Mouse (Mus musculus) myocyte (in vitro differentiated cells): ENCODE measurements at regions not wholly inside any gene's neighbourhood (a gene's known extent, or its start where the extent isn't known, plus 50 kb on each side); places are given as distances from the start of the nearest gene placed in this dataset.

ENCODE experiments used
- H3K27me3 ChIP-seq: one replicate; pipeline ENCODE4 v1.6.1; 2011; ENCODE audit not compliant: control insufficient read depth, insufficient read depth, insufficient read length
- H3K36me3 ChIP-seq: one replicate; pipeline ENCODE4 v1.6.1; 2011; ENCODE audit not compliant: control insufficient read depth, insufficient read depth
- H3K4me2 ChIP-seq: one replicate; pipeline ENCODE4 v1.6.1; 2011; ENCODE audit warnings: low read depth, control low read depth
- H3K4me3 ChIP-seq: one replicate; pipeline ENCODE4 v1.5.1; 2011; ENCODE audit warnings: mild to moderate bottlenecking, control low read depth, moderate library complexity
- H3K79me2 ChIP-seq: one replicate; pipeline ENCODE4 v1.6.1; 2011; ENCODE audit not compliant: control insufficient read depth, insufficient read depth
- H3ac ChIP-seq: one replicate; pipeline ENCODE4 v1.6.1; 2011; ENCODE audit not compliant: control insufficient read depth, insufficient read length
- CEBPB ChIP-seq: IDR thresholded peaks from 2 replicates; pipeline ENCODE4 v1.6.1; 2011; ENCODE audit warnings: mild to moderate bottlenecking, moderate library complexity; ENCODE audit not compliant: poor library complexity, insufficient read depth, severe bottlenecking
- E2F4 ChIP-seq: IDR thresholded peaks from one replicate; pipeline ENCODE4 v1.6.1; 2011; ENCODE audit warnings: mild to moderate bottlenecking, control low read depth, moderate library complexity; ENCODE audit not compliant: insufficient read depth
- MAX ChIP-seq: IDR thresholded peaks from one replicate; pipeline ENCODE4 v1.6.1; 2011; ENCODE audit warnings: low read depth, mild to moderate bottlenecking, control low read depth
- MYOD1 ChIP-seq, 3 experiments: IDR thresholded peaks; one replicate each; pipeline ENCODE4 v1.6.1; 2011; ENCODE audit warnings: control low read depth in 2 of 3, low read depth in 2 of 3, mild to moderate bottlenecking in 2 of 3, moderate library complexity in 1 of 3; ENCODE audit not compliant: insufficient read length in 2 of 3, control insufficient read depth in 1 of 3
- MYOG ChIP-seq, 3 experiments: IDR thresholded peaks; one replicate each; pipeline ENCODE4 v1.6.1; 2011; ENCODE audit warnings: control low read depth in 2 of 3, low read depth in 2 of 3, mild to moderate bottlenecking in 2 of 3; ENCODE audit not compliant: insufficient read length in 2 of 3, control insufficient read depth in 1 of 3, insufficient read depth in 1 of 3
- POLR2A ChIP-seq: IDR thresholded peaks from one replicate; pipeline ENCODE4 v1.6.1; 2011; ENCODE audit warnings: low read depth, mild to moderate bottlenecking, control low read depth, moderate library complexity; ENCODE audit not compliant: insufficient read length
- POLR2AphosphoS2 ChIP-seq: IDR thresholded peaks from one replicate; pipeline ENCODE4 v1.6.1; 2011; ENCODE audit warnings: low read depth, control low read depth; ENCODE audit not compliant: insufficient read length
- REST ChIP-seq: IDR thresholded peaks from one replicate; pipeline ENCODE4 v1.6.1; 2011; ENCODE audit warnings: mild to moderate bottlenecking, control low read depth, moderate library complexity; ENCODE audit not compliant: insufficient read depth, insufficient read length
- SRF ChIP-seq: IDR thresholded peaks from one replicate; pipeline ENCODE4 v1.6.1; 2011; ENCODE audit warnings: low read depth; ENCODE audit not compliant: control insufficient read depth, insufficient read length
- TCF12 ChIP-seq: IDR thresholded peaks from one replicate; pipeline ENCODE4 v1.6.1; 2011; ENCODE audit warnings: mild to moderate bottlenecking, control low read depth; ENCODE audit not compliant: poor library complexity, insufficient read depth, severe bottlenecking
- TCF3 ChIP-seq: IDR thresholded peaks from one replicate; pipeline ENCODE4 v1.6.1; 2011; ENCODE audit warnings: low read depth, control low read depth; ENCODE audit not compliant: insufficient read length
- USF1 ChIP-seq: IDR thresholded peaks from one replicate; pipeline ENCODE4 v1.6.1; 2011; ENCODE audit warnings: low read depth, mild to moderate bottlenecking, control low read depth, moderate library complexity

GRCm38 (mm10) chr2:17830216-17830615 is 99.0 kb upstream of the Nebl start:
- H3K79me2 ChIP-seq, result no peaks in the 10 kb centered on the region
- H3K36me3 ChIP-seq, result no peaks in the 10 kb centered on the region
- H3K4me3 ChIP-seq, result no peak overlapping the region
- no peak overlapping the region for H3K4me2 ChIP-seq
- H3ac ChIP-seq, result no peak overlapping the region
- TF ChIP-seq REST, result no peak
- TF ChIP-seq MYOG (IDR thresholded peaks at IDR 0.05; ENCODE audit: control insufficient read depth in 1 of 3, insufficient read depth in 1 of 3, insufficient read length in 2 of 3, low read depth in 2 of 3), result no peak
- no peak for TF ChIP-seq POLR2AphosphoS2
- TF ChIP-seq CEBPB, result no peak
- no peak for TF ChIP-seq SRF
- TF ChIP-seq TCF12, result no peak
- no peak for TF ChIP-seq E2F4
- TF ChIP-seq MAX, result no peak
- no peak for TF ChIP-seq USF1
- H3K27me3 ChIP-seq, result no peaks in the 10 kb centered on the region

- Histone ChIP-seq H3K4me3 (no peak overlapping the region), H3ac (no peak overlapping the region), H3K27me3 (no peaks in the 10 kb centered on the region), H3K4me2 (no peak overlapping the region), H3K36me3 (no peaks in the 10 kb centered on the region), H3K79me2 (no peaks in the 10 kb centered on the region)
- TF ChIP-seq MAX, result no peak
- no peak for TF ChIP-seq SRF
- no peak for TF ChIP-seq TCF12
- TF ChIP-seq E2F4, result no peak
- no peak for TF ChIP-seq POLR2AphosphoS2
- TF ChIP-seq REST, result no peak
- TF ChIP-seq USF1, result no peak
- no peak for TF ChIP-seq TCF3
- TF ChIP-seq POLR2A, result no peak
- no peak for TF ChIP-seq MYOD1 (IDR thresholded peaks at IDR 0.05; ENCODE audit: control insufficient read depth in 1 of 3, insufficient read length in 2 of 3, low read depth in 2 of 3)
- no peak for TF ChIP-seq CEBPB
- TF ChIP-seq MYOG (IDR thresholded peaks at IDR 0.05; ENCODE audit: control insufficient read depth in 1 of 3, insufficient read depth in 1 of 3, insufficient read length in 2 of 3, low read depth in 2 of 3), result no peak
These were observed 94.0 kb upstream of the Nebl start for GRCm38 (mm10) chr2:17825271-17825670.

- no peak overlapping the region for H3ac ChIP-seq
These were observed 92.9 kb upstream of the Nebl start for GRCm38 (mm10) chr2:17824176-17824575.

DNA sequence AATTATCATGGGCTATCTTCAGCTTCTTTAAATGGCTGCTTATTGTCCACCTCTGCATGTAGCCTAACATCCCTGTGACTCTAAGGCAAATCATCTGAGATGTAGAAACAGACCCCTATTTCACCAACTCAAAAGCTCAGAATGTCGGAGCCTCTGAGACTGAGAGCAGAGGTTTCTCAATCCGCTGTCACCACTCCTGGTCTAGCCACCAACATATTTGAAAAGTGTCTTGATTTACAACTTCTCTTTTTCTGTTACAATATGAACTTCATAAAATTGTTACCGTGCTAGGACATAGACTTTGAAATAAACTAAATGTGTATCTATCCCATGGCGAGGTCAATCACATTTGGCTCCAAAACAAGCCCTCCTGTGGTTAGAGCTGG is 91.3 kb upstream of the Nebl start:
- H3K4me2 ChIP-seq, result no peak overlapping the region
- H3K27me3 ChIP-seq, result no peaks in the 10 kb centered on the region
- H3K4me3 ChIP-seq, result no peak overlapping the region
- H3K79me2 ChIP-seq, result no peaks in the 10 kb centered on the region
- no peaks in the 10 kb centered on the region for H3K36me3 ChIP-seq
- H3ac ChIP-seq, result no peak overlapping the region
- no peak for TF ChIP-seq TCF12
- no peak for TF ChIP-seq E2F4
- no peak for TF ChIP-seq MAX
- TF ChIP-seq MYOD1 (IDR thresholded peaks at IDR 0.05; ENCODE audit: control insufficient read depth in 1 of 3, insufficient read length in 2 of 3, low read depth in 2 of 3), result no peak
- TF ChIP-seq POLR2AphosphoS2, result no peak
- no peak for TF ChIP-seq REST
- no peak for TF ChIP-seq POLR2A
- TF ChIP-seq SRF, result no peak

More at GRCm38 (mm10) chr2:17824176-17824575, 92.9 kb upstream of the Nebl start:
- H3K4me2 ChIP-seq, result no peak overlapping the region
- no peak overlapping the region for H3K4me3 ChIP-seq
- no peaks in the 10 kb centered on the region for H3K36me3 ChIP-seq
- no peaks in the 10 kb centered on the region for H3K79me2 ChIP-seq
- TF ChIP-seq CEBPB (no peak), SRF (no peak), REST (no peak), POLR2A (no peak), MYOD1 (IDR thresholded peaks at IDR 0.05; ENCODE audit: control insufficient read depth in 1 of 3, insufficient read length in 2 of 3, low read depth in 2 of 3) (no peak), MAX (no peak), E2F4 (no peak), MYOG (IDR thresholded peaks at IDR 0.05; ENCODE audit: control insufficient read depth in 1 of 3, insufficient read depth in 1 of 3, insufficient read length in 2 of 3, low read depth in 2 of 3) (no peak), USF1 (no peak)
- H3K27me3 ChIP-seq, result no peaks in the 10 kb centered on the region

DNA sequence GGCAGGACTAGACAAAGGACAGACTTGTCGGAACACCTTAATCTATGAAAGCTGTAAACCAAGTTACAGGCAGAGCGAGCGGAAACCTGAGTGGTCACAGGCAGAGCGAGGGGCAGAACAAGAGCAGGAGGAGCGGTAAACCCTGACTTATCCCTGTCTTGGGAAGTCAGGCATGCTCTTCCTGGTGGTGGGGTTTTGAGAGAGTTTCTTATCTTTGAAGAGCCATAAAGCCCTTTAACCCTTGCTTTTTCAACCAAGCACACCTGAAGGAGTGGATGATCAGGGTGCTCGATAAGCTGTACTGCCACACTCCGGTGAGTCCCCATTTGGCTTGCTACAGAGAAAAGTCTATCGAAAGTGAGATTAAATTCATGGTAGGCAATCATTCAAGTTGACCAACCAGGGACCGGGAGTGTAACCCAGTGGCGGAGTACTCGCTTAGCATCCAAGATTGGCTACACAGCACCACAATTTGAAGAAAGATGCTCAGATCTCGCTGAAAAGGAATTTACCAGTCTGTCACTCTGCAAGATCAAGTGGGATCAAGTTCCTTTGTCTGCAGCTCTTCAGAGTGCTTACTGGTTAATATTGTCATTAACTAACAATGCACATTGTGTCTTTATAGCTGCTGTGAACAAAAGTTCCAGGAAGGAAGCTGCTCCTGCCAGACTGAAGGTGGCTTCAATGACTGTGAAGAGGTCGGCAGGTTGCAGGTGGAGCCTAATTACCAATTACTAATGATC is 90.8 kb upstream of the Nebl start:
- Histone ChIP-seq H3ac (no peak overlapping the region), H3K36me3 (no peaks in the 10 kb centered on the region), H3K79me2 (no peaks in the 10 kb centered on the region), H3K4me2 (no peak overlapping the region), H3K4me3 (no peak overlapping the region), H3K27me3 (no peaks in the 10 kb centered on the region)
- TF ChIP-seq E2F4, result no peak
- TF ChIP-seq TCF3, result no peak
- no peak for TF ChIP-seq REST
